Mouse (Mus musculus) left cerebral cortex, adult 8-10 months (tissue): ENCODE data around the gene Vangl2. TPM values are rescaled to one million over a fixed set of nuclear protein-coding genes. Genes with fewer than 3 reads are reported as not detected.

Experiments used
- DNase-seq, 2 experiments: peaks; one replicate each; pipeline ENCODE4 v3.0.0; 2022; ENCODE audit warnings: low spot score in 2 of 2
- total RNA-seq, 4 experiments: library from RNA; stranded (reverse); gene quantifications; 2 replicates each; pipeline ENCODE4 v1.2.4; 2022

Gene Vangl2
- total RNA-seq, 4 experiments from 2014 or later: 12.9 to 17.1 (median 15.9) TPM

GRCm38 (mm10) chr1:172029914-172030313, 1.7 kb upstream of the Vangl2 start:
- DNase-seq: no peak

DNA sequence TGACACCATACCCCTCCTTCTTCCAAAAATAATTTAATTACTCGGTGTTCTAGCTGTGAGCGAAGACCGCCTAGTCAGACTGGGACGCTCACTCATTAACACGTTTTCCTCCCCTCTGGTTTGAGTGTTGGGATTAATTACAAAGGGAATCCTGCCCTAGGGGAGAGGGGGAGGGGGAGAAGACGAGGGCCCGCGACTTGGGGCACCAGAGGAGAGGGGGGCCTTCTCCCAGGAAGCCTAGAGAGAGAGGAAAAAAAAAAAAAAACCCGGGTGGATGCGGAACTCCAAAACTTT, 488 bp downstream of the Vangl2 start:
- no peak for DNase-seq

DNA sequence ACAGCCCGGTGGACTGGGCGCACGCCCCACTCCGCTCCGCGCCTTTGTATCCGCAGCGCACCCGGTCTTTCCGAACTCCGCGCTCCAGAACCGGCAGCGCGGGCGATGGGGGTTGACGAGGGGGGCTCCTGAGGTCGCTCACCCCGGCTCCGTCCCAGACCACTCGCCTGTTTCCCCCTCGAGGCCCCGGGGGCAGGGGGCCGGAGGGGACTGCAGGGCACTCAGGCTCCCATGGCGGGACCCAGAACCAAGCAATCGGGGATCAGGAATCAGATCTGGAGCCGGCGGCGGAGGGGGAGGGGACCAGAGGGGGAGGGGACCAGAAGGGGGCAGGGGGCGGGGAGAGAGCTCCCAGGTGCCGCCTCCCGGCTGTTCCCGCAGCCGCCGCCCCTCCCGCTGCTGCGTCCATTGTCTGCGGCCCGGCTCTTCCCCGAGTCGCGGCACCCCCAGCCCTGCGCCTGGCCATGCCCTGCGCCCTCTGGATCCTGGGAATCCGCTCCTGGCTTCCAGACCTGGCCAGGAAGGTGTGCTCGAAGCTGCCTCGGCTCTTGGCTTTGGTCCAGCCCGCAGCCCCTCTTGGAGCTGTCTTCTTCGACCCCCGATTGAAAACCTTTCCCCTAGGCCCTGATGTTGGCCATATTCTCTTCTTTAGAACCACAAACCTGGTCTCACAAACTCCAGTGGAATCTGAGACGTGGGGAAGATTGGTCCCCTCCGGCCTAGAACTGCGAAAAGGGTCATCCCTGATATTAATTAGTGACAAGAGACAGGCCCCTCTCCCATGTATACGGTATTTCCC, 1.0 kb downstream of the Vangl2 start:
- DNase-seq: peak; percentile 57 to 70

GRCm38 (mm10) chr1:172026201-172026901, 1.9 kb downstream of the Vangl2 start:
- DNase-seq: no peak

GRCm38 (mm10) chr1:172025201-172025904, 2.9 kb downstream of the Vangl2 start:
- DNase-seq: no peak

DNA sequence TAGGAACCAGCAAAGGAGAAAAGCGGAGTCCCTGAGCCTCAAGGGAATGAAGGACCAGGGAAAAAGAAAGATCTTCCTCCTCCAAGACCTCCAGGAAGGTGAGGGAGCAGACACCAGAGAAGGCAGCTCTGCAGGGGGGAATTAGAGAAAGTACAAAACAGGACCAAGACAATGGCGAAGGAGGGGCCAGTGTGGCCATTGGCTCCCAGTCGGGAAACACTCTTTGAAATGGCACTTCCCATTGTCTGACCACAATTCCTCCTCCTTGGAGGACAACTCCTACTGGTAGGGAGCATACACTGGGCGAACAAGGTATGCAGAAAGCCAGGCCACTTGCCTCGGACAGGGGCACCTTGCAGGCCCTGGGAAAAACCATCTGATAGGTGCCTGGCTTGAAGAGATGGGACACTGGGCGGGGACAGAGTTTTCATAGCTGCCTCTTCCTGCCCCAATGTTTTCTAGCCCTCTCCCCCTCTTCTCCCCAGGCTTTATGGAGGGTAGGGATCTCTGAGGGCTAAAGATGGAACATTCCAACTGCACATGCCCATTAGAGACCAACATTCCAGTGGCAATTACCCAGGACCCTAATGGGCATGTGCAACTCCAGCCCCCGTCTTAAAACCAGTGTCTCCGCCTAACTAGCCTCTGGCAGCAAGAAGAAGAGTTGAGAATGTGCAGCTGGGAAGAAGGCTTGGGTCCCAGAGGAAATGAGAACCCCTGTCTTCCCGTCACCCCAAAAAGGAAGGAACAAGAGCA, 3.9 kb downstream of the Vangl2 start:
- no peak for DNase-seq

- no peak for DNase-seq
Measured at GRCm38 (mm10) chr1:172019863-172020521, 8.3 kb downstream of the Vangl2 start.

- DNase-seq: no peak
Measured at GRCm38 (mm10) chr1:172019339-172019738, 8.9 kb downstream of the Vangl2 start.

- no peak for DNase-seq
Measured at GRCm38 (mm10) chr1:172018336-172019311, 9.6 kb downstream of the Vangl2 start.

- DNase-seq: no peak
Measured at GRCm38 (mm10) chr1:172017517-172018070, 10.7 kb downstream of the Vangl2 start.

DNA sequence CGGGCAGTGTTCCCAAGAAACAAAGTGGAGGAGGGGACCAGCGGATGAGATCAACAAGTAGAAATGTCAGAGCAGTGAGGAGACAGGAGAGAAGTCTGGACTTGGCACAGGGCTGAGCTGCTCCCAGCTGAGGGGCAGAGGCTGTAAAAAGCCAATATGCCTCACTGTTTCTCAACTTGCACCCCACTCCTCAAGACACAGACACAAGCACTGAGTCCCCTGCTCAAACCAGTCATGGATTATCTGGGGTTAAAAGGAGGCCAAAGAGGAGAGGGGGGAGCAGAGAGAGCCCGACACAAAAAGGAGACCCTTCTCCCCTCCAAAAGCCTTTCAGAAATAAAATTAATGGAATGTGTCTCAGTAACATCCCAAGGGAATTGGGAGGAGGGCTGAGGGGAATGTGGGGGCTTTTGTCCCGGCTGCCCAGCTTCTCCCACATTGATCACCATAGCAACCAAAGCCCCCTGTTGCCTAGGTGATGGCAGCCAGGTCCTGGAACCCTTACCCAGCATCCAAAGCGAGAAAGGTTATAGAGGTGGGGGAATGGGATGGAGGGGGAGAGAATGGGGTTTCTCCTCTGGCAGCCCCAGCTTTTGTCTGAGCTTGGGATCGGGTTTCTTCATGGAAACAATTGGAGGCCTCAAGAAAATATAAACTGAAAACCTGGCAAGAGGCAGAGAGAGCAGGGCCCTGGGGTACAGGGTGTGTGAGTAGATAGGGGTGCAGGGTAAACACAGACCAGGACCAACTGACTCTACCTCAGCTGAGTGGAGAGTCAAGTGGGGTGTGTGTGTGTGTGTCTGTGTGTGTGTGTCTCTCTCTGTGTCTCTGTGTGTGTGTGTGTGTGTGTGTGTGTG, 11.4 kb downstream of the Vangl2 start:
- DNase-seq: no peak

- no peak for DNase-seq
Measured at GRCm38 (mm10) chr1:172016031-172016430, 12.2 kb downstream of the Vangl2 start.

- DNase-seq: no peak
Measured at GRCm38 (mm10) chr1:172015312-172015939, 12.8 kb downstream of the Vangl2 start.

DNA sequence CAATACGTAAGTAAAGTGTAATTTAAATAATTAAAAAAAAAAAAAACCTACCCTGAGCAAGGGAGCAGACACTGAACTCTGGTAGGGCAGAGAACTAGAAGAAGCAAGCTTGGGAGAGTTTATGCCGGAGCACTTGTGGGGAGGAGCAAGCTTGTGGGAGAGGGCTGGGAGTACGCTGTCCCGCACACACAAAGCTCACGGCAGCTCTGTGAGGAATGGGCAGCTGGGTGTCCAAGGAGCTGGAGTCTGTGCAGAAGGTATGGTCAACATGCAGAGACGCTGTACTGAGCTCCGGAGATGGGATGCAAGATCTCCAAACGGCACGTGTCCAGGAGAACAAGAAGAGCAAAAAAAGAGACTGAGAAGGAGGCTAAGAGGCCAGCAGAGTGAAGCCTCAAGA, 13.5 kb downstream of the Vangl2 start:
- no peak for DNase-seq

DNA sequence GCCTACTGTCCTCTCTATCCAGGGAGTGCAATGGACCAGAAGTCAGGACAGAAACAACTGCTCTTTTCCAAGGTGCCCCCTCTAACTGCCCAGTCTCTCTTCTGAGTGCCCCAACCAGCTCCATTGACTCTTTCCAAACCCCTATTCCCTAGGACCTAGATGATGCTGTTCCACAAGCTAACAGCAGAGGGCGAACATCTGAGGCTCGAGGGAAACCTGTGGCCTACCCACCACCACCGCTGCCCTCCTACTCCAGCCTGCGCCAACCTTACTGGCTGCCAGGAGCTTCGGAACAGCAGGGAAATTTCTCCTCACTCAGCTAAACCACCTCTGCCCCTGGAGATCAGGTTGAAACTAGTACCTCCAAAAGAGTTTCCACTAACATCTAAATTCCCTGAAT, 16.2 kb downstream of the Vangl2 start:
- DNase-seq: peak in 1 of 2 experiments; percentile 49

DNA sequence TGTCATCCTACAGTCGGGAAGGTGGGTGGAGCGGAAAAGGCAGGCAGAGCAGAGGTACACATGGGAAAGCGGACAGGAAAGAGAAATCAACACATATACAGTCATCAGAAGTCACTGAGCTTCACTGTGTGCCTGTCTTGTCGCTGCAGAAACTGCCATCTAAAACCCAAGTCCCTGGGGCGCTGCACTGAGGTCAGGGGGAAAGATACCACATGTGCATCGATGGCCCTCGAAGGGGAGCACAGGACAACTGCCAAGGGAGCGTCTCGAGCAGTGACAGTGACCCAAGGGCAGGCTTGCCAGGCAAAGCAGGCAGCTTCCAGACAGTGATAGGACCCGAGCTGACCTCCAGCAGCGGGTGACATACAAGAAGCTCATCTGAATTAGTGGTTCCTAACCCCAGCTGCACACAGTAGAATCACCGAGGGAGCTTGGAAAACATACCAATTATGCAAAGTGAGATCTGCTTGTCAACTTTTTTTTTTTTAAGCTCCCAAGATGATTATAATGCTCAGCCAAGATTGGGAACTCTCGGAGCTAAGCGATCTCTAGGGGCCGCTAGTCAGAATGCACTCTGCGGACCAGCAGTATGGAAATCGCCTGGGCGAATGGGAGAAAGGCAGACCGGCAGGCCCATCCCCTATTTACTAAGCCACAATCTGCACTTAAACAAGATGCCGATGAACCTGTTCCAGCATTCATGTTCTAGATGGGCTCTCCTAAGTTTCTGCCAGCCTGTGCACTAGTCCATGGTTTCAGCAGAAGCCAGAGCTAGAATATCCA, 18.0 kb downstream of the Vangl2 start:
- no peak for DNase-seq

GRCm38 (mm10) chr1:172009406-172009805, 18.8 kb downstream of the Vangl2 start:
- no peak for DNase-seq
